Mouse (Mus musculus) hindbrain, embryonic 16.5 days (tissue): ENCODE measurements around the gene Cd93. TPM values are rescaled to one million over a fixed set of nuclear protein-coding genes. Genes with fewer than 3 reads are reported as not detected.

Source experiments
- ATAC-seq: fragments of 200-750 bp; cut with Nextera tagmentation; 2 replicates; pipeline ENCODE4 v1.8.0; 2017; ENCODE audit warnings: moderate TSS enrichment, moderate library complexity
- H3K27ac ChIP-seq: fragments of 300-500 bp; sonication (generic); 2 replicates; pipeline ENCODE4 v1.5.1; 2014; ENCODE audit warnings: low read depth, mild to moderate bottlenecking, control low read depth, low read length, moderate library complexity
- H3K27me3 ChIP-seq: fragments of 300-500 bp; sonication (generic); replicated peaks from 2 replicates; pipeline ENCODE4 v1.6.1; 2014; ENCODE audit warnings: low read length; ENCODE audit not compliant: control insufficient read depth, insufficient read depth
- H3K36me3 ChIP-seq: fragments of 300-500 bp; sonication (generic); 2 replicates; pipeline ENCODE4 v1.6.1; 2014; ENCODE audit warnings: mild to moderate bottlenecking, low read length, moderate library complexity, mixed read lengths; ENCODE audit not compliant: control insufficient read depth, insufficient read depth
- H3K4me1 ChIP-seq: fragments of 300-500 bp; sonication (generic); 2 replicates; pipeline ENCODE4 v1.6.1; 2014; ENCODE audit warnings: low read depth, low read length; ENCODE audit not compliant: control insufficient read depth, insufficient read depth
- H3K4me2 ChIP-seq: fragments of 300-500 bp; sonication (generic); 2 replicates; pipeline ENCODE4 v1.6.1; 2014; ENCODE audit warnings: mild to moderate bottlenecking, low read length, control low read depth, moderate library complexity
- H3K4me3 ChIP-seq: fragments of 300-500 bp; sonication (generic); 2 replicates; pipeline ENCODE4 v1.5.1; 2014; ENCODE audit warnings: mild to moderate bottlenecking, low read length, control low read depth, moderate library complexity
- H3K9ac ChIP-seq: fragments of 300-500 bp; sonication (generic); 2 replicates; pipeline ENCODE4 v1.6.1; 2014; ENCODE audit warnings: low read depth, mild to moderate bottlenecking, control low read depth, low read length, moderate library complexity
- H3K9me3 ChIP-seq: fragments of 300-500 bp; sonication (generic); 2 replicates; pipeline ENCODE4 v1.6.1; 2014; ENCODE audit warnings: mild to moderate bottlenecking, low read length, moderate library complexity; ENCODE audit not compliant: control insufficient read depth
- WGBS: fragments of 180-500 bp; shearing (Covaris S2); extraction: QIAGEN DNeasy Blood & Tissue Kit; methylation state at CpG from one replicate; pipeline ENCODE4 v1.1.7; 2014; 5-methylcytosine and 5-hydroxymethylcytosine counted together
- polyA plus RNA-seq: library from polyadenylated mRNA; unstranded; fragments of >200 nt; fragmentation: Nextera tagmentation; extraction: Ambion mirVana; gene quantifications from 2 replicates; pipeline ENCODE4 v1.2.1, GENCODE M21; 2015

Cd93 gene
- polyA plus RNA-seq, 1 experiment from 2014 or later: 7.0 TPM

DNA sequence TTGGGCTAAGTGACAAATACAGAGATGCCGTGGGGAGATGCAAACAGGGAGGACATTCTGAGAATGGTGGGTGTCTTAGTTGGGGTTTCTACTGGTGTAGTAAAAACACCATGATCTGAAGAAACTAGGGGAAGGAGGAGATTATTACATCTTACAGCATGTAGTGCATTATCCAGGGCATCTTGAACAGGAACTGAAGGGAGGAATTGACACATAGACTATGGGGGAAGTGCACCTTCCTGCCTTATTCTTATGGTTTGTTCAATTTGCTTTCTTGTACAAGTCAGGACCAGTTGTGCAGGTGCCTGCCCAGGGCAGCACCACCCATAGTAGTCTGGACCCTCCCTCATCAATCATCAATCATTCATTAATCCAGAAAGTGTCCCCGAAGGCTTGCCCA, 56.4 kb downstream of the Cd93 start:
- Histone ChIP-seq H3K4me2 (no peak overlapping the region), H3K4me3 (no peak overlapping the region), H3K27me3 (no peaks in the 10 kb centered on the region), H3K36me3 (no peaks in the 10 kb centered on the region), H3K27ac (no peak overlapping the region), H3K4me1 (no peaks in the 10 kb centered on the region), H3K9ac (no peak overlapping the region), H3K9me3 (no peaks in the 10 kb centered on the region)
- WGBS: 91% methylated on average over 2 of the region's 2 CpGs
- no peak for ATAC-seq

Other genes starting within 250 kb of the Cd93 start
- gene Sstr4, start 48.2 kb downstream of the Cd93 start, polyA plus RNA-seq: 3.3 and 4.2 TPM in 2 replicates
- 11.6 and 15.8 TPM in 2 replicates for gene Thbd, start 35.4 kb downstream of the Cd93 start, polyA plus RNA-seq
- gene Nxt1, start 229.0 kb upstream of the Cd93 start, polyA plus RNA-seq: 40.9 and 42.0 TPM in 2 replicates
- 15.0 and 17.0 TPM in 2 replicates for gene Gzf1, start 237.5 kb upstream of the Cd93 start, polyA plus RNA-seq